Mouse (Mus musculus) right cerebral cortex, postnatal 14 days (tissue): ENCODE measurements around the gene Hes7.

Experiments used
- DNase-seq: peaks from one replicate; pipeline ENCODE4 v3.0.0; 2022

The Hes7 gene

DNA sequence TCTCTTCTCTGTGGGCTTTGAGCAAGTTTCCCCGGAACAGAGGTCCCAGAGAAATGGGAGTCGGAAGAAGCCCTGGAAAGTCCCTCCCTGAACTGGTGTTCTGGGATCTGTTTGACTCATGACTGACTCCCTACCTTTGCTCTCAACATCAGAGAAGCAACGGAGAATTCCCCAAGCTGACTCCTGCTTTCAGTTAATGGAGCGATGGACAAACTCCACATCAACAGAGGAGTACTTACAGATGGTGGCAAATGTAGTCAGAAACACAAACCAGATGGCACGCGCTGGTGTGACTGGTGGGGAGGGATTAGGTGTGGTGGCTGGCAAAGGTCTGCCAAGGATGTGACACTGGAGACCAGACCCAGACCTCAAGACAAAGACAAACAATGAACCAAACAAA lies 30.8 kb downstream of the Hes7 start:
- DNase-seq: no peak

DNA sequence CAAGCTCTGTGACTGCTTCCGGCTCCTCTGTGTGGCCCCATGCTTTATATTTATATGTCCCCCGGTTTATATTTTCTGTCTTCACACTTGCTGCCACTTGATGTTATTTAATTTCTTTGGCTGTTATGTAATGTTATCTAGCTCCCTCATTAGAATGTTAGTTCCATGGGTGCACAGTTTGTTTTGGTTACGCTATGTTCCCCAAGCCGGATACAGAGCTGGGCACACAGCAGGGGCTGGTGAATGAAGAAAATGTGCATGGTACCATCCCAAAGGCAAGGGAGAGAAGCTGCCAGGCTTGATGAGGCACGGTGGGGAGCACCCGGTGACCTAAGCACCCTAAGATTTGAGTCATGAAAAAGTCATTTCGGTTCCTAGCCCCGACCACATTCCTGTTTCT lies 33.6 kb downstream of the Hes7 start:
- DNase-seq: no peak

DNA sequence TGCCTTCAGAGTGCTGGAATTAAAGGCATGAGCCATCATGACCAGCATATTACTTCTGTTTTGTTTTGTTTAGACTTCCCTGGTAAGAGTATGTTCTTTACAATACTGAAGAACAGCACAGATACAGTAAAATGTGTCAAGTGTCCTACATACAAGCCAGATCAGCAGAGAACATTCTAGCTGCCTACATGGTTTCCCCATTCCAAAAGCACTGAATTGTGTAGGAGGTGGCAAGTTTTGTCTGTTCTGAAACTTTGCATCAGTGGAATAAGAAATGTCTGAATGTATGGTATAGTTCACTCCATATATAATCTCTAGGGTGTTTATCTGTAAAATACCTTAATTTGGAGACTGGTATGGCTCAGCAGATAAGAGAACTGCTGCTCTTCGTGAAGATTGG lies 35.1 kb downstream of the Hes7 start:
- no peak for DNase-seq

DNA sequence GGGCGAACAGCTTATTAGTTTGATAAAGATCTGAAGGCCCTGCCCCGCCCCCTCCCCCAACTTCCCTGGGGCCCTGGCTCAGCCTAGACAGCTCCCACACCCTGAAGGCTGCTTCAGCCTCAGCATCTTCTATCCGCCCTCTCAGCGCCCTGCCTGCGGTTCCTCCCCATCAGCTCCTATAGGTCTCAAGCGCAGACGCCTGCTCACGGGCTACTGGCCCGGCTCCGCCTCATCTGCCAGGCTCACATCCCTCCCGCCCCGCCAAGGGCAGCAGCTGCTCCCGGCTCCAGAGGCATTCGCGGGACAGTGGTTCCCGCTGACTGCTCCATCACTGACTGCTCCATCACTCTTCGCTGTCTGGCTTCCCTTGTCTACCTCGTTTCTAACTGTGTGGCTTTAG lies 36.6 kb downstream of the Hes7 start, which contains the start of gene Alox12b:
TSS of gene Alox12b (plus strand) at position 190 of the 400 bp plus-strand sequence.
- peak; percentile 34 for DNase-seq

DNA sequence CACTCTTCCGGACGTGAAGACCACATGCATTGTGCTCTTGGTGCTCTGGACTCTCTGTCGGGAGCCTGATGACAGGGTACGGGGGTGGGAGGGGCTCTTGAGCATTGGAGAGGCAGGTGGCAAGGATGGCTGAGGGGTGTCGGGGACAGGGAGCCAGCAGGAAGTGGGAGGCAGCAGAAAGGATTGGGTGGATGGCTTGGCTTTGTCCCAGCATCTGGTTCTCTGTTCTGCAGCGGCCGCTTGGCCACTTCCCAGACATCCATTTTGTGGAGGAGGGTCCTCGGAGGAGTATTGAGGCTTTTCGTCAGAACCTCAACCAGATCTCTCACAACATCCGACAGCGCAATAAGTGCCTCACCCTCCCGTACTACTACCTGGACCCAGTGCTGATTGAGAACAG lies 49.1 kb downstream of the Hes7 start:
- DNase-seq: peak; percentile 40

DNA sequence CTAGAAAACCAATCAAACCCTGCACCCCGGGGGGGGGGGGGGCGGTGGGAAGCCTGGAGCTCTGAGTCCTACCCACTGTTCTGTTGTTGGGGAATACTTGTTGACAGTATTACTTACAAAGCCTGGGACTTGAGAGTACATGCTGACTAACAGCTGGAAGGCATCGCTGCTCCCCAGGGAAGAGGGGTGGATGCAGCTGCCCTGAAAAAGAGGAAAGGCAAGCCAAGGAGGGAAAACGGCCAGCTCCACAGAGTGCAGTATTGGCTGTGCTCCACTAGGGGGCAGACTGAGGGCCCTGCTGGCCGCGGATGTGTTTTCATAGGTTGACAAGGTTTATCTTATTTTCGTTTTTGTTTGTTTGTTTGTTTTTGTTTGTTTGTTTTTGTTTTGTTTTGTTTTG lies 51.4 kb downstream of the Hes7 start:
- peak; percentile 38 for DNase-seq

DNA sequence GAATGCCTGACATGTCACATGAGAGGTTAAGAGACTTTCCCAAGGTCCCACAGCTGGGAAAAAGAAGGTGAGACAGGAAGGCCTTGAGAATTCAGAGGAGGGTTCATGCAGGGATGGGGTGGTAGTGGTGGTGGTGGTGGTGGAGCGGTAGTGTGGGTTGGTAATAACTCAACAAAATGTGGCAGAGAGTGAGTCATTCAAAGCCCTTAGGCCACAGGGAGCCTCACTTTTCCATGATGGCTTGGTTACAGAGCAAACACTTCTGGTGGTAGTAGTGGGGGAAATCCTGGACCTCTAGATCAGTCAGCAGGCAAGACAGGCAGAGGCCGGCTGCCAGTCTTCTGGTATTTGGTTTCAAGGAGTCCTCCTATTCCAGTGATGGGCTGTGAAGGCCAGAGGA lies 52.4 kb downstream of the Hes7 start:
- no peak for DNase-seq
